8 mouse cellular contexts compared by ENCODE assay signal in genomic region chr8:119585901-119586300, GRCm38 (mm10). TPM values are rescaled to one million over a fixed set of nuclear protein-coding genes. Genes with fewer than 3 reads are reported as not detected.
DNase-seq lines count a peak whose midpoint lies in the region; ATAC-seq lines count a peak whose summit lies in the region.

No protein-coding gene starts in this region.

- peak; percentile 46 for ATAC-seq in heart, embryonic 16.5 days (replicated peaks; ENCODE audit: extremely low read depth, insufficient read depth, low FRiP score)
- peak; percentile 51 for ATAC-seq in liver, embryonic 16.5 days (ENCODE audit: low read depth)

- H3K4me3 ChIP-seq in heart, embryonic 16.5 days (ENCODE audit: low read length) = peak overlapping the region; percentile 50
- H3K4me3 ChIP-seq in liver, embryonic 16.5 days (ENCODE audit: low read depth, low read length) = peak overlapping the region; percentile 54

- no peaks in the 10 kb centered on the region for H3K36me3 ChIP-seq in heart, embryonic 16.5 days (ENCODE audit: control insufficient read depth, insufficient read depth)
- no peaks in the 10 kb centered on the region for H3K36me3 ChIP-seq in liver, embryonic 16.5 days (ENCODE audit: control insufficient read depth, insufficient read depth)

- no peak overlapping the region for H3K27ac ChIP-seq in heart, embryonic 16.5 days (ENCODE audit: low read length)
- no peak overlapping the region for H3K27ac ChIP-seq in liver, embryonic 16.5 days (ENCODE audit: low read length)

- no peaks in the 10 kb centered on the region for H3K9me3 ChIP-seq in heart, embryonic 16.5 days (replicated peaks; ENCODE audit: control insufficient read depth, low read length)
- no peaks in the 10 kb centered on the region for H3K9me3 ChIP-seq in liver, embryonic 16.5 days (replicated peaks; ENCODE audit: control insufficient read depth, low read length)

- peaks cover 5% of the 10 kb centered on the region; the same call in 1 of the 2 replicates for H3K4me1 ChIP-seq in heart, embryonic 16.5 days (ENCODE audit: control insufficient read depth, insufficient read depth, low read length)
- peaks cover 18% of the 10 kb centered on the region for H3K4me1 ChIP-seq in liver, embryonic 16.5 days (ENCODE audit: control insufficient read depth, low read depth, low read length)

- DNase-seq in thymus, postnatal 0 days (ENCODE audit: low spot score) = peak; percentile 85
- DNase-seq in thymus, adult 18-20 months = no peak
- DNase-seq in thymus, postnatal 36 days = peak; percentile 13 to 41
- DNase-seq in adrenal gland, adult (ENCODE audit: inconsistent age in 2 of 2, low spot score in 1 of 2) = no peak
- no peak for DNase-seq in cerebellum, adult 9-11 months
- DNase-seq in kidney, adult 11 months = no peak

- peak overlapping the region; percentile 67 for H3K9ac ChIP-seq in heart, embryonic 16.5 days (ENCODE audit: low read length)
- peak overlapping the region; percentile 53; the same call in 1 of the 2 replicates for H3K9ac ChIP-seq in liver, embryonic 16.5 days (ENCODE audit: low read depth, low read length)

- H3K4me2 ChIP-seq in heart, embryonic 16.5 days (ENCODE audit: low read depth, low read length) = peak overlapping the region; percentile 73
- H3K4me2 ChIP-seq in liver, embryonic 16.5 days (ENCODE audit: low read depth, low read length) = peak overlapping the region; percentile 61

- H3K27me3 ChIP-seq in heart, embryonic 16.5 days (ENCODE audit: control insufficient read depth, insufficient read depth, low read length) = no peaks in the 10 kb centered on the region
- no peaks in the 10 kb centered on the region for H3K27me3 ChIP-seq in liver, embryonic 16.5 days (ENCODE audit: control insufficient read depth, insufficient read depth, low read depth, low read length)

- WGBS in heart, embryonic 16.5 days = 18% methylated on average over 21 of the region's 24 CpGs
- WGBS in liver, embryonic 16.5 days (ENCODE audit: insufficient replicate concordance) = 16% methylated on average over 24 of the region's 24 CpGs

RNA-seq across cellular contexts. Expression of gene Dnaaf1, which starts 10.9 kb away (rescaled TPM):
- 1.6 and 1.7 TPM in 2 replicates for polyA plus RNA-seq in thymus, postnatal 0 days (2015; fragmentation: Nextera tagmentation; extraction: Ambion mirVana)
- 0.50 and 0.71 TPM in 2 replicates for polyA plus RNA-seq in heart, embryonic 16.5 days (2015; fragmentation: Nextera tagmentation; extraction: Ambion mirVana)
- polyA plus RNA-seq in liver, embryonic 16.5 days (2015; fragmentation: Nextera tagmentation; extraction: Ambion mirVana) = 0.06 and 0.08 TPM in 2 replicates

RNA-seq across cellular contexts. Expression of gene Hsdl1, which starts 10.9 kb away (rescaled TPM):
- 185 and 200 TPM in 2 replicates for polyA plus RNA-seq in thymus, postnatal 0 days (2015; fragmentation: Nextera tagmentation; extraction: Ambion mirVana)
- 40.9 and 51.1 TPM in 2 replicates for polyA plus RNA-seq in heart, embryonic 16.5 days (2015; fragmentation: Nextera tagmentation; extraction: Ambion mirVana)
- 16.6 and 16.9 TPM in 2 replicates for polyA plus RNA-seq in liver, embryonic 16.5 days (2015; fragmentation: Nextera tagmentation; extraction: Ambion mirVana)

RNA-seq across cellular contexts. Expression of gene Taf1c, which starts 19.1 kb away (rescaled TPM):
- polyA plus RNA-seq in thymus, postnatal 0 days (2015; fragmentation: Nextera tagmentation; extraction: Ambion mirVana) = 29.5 and 29.8 TPM in 2 replicates
- 8.5 and 9.4 TPM in 2 replicates for polyA plus RNA-seq in heart, embryonic 16.5 days (2015; fragmentation: Nextera tagmentation; extraction: Ambion mirVana)
- 5.3 and 5.5 TPM in 2 replicates for polyA plus RNA-seq in liver, embryonic 16.5 days (2015; fragmentation: Nextera tagmentation; extraction: Ambion mirVana)

RNA-seq across cellular contexts. Expression of gene Adad2, which starts 26.6 kb away (rescaled TPM):
- polyA plus RNA-seq in thymus, postnatal 0 days (2015; fragmentation: Nextera tagmentation; extraction: Ambion mirVana) = not detected in 2 replicates
- 0.07 TPM in 1 of 2 replicates, not detected in the other for polyA plus RNA-seq in heart, embryonic 16.5 days (2015; fragmentation: Nextera tagmentation; extraction: Ambion mirVana)
- not detected in 2 replicates for polyA plus RNA-seq in liver, embryonic 16.5 days (2015; fragmentation: Nextera tagmentation; extraction: Ambion mirVana)

RNA-seq across cellular contexts. Expression of gene Mbtps1, which starts 27.4 kb away (rescaled TPM):
- polyA plus RNA-seq in thymus, postnatal 0 days (2015; fragmentation: Nextera tagmentation; extraction: Ambion mirVana) = 88.5 and 92.3 TPM in 2 replicates
- 68.5 and 72.4 TPM in 2 replicates for polyA plus RNA-seq in heart, embryonic 16.5 days (2015; fragmentation: Nextera tagmentation; extraction: Ambion mirVana)
- polyA plus RNA-seq in liver, embryonic 16.5 days (2015; fragmentation: Nextera tagmentation; extraction: Ambion mirVana) = 27.6 and 29.6 TPM in 2 replicates

Comparison
In these comparisons a context has a peak if more than half of its experiments do, and no peak if none do; other contexts are left out.
1. DNase-seq: peak in thymus, postnatal 0 days (single experiment) and thymus, postnatal 36 days (2 of 2); none in thymus, adult 18-20 months (0 of 2), adrenal gland, adult (0 of 2), cerebellum, adult 9-11 months (single experiment) and kidney, adult 11 months (single experiment).